8 mouse cellular contexts compared by ENCODE assay signal in the genomic region with DNA sequence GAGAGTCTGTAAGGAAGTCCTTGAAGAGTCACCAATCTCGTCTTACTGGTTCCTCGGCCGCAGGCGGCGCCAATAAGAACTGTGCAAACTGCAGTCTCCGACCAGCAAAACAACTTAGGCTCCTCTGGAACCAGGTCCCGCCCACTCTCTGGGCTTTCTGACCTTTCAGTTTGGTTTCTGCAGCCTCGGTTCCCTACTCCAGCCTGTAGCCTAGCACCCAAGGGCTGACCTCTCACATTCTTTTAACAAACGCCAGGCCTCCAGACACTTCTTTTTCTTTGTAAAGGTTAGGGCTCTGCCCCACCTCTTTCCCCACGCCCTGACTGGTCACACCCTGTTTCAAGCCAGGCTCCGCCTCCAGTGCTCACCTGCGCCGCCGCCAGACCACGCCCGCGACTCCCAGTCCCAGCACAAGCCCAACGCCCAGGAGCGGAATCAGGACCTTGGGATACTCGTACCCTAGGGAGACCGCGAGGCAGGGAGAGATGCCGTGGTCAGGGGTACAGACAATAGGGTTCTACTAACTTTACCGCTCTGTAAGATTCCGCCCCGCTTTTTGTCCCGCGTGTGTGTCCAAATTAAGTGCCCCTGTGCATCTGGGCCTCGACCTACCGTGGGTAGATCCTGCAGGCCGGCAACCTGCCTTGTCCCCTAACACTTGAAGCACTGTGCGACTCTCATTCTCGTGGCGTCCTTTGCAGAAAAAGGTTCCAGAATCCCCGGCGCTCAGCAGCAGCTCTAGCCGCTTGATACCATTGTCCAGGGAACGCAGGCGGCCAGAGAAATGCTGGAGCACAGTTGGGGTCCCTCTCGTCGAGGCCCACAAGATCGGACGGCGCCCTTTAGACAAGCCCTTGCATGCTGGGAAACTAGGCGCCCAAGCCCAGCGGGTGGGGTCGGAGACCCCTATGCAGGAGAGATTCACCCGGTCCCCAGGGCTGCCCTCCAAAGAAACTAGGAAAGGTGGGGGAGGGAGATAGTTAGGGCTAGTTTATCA. TPM values are rescaled to one million over a fixed set of nuclear protein-coding genes. Genes with fewer than 3 reads are reported as not detected.
DNase-seq lines count a peak whose midpoint lies in the region; ATAC-seq and TF ChIP-seq lines count a peak whose summit lies in the region.

A gene (plus strand): TSS at position 438 of the 997 bp plus-strand sequence.

- WGBS in lung, adult 2 months, result 4% methylated on average over 48 of the region's 48 CpGs
- 2% methylated on average over 48 of the region's 48 CpGs for WGBS in neural tube, embryonic 14.5 days

- peak within 1 kb of the TSS; percentile 40 for H3K4me2 ChIP-seq in neural tube, embryonic 14.5 days (ENCODE audit: low read depth, low read length)

- intact Hi-C loops in gastrocnemius, postnatal 14 days (cut with DNase I; ENCODE audit: low total_unique reads), result no loop called here

- TF ChIP-seq CTCF in lung, adult 2 months (IDR thresholded peaks at IDR 0.05; ENCODE audit: insufficient read depth, low read length), result no peak

- H3K9me3 ChIP-seq in neural tube, embryonic 14.5 days (ENCODE audit: control insufficient read depth, low read length), result no peaks in the 10 kb centered on the region

- no peaks in the 10 kb centered on the region for H3K4me1 ChIP-seq in brown adipose tissue, adult 24 weeks (ENCODE audit: control insufficient read depth, insufficient read depth, insufficient read length, low read length)
- H3K4me1 ChIP-seq in lung, adult 2 months (ENCODE audit: control insufficient read depth, insufficient read depth, low read length), result peaks cover 8% of the 10 kb centered on the region
- H3K4me1 ChIP-seq in neural tube, embryonic 14.5 days (ENCODE audit: control insufficient read depth, insufficient read depth, low read length), result peaks cover 16% of the 10 kb centered on the region

- peak; percentile 38; the same call in 1 of the 2 replicates for TF ChIP-seq POLR2A in lung, adult 2 months (IDR thresholded peaks at IDR 0.05; ENCODE audit: borderline replicate concordance, extremely low read depth, low read depth, low read length)

- H3K4me3 ChIP-seq in brown adipose tissue, adult 24 weeks (ENCODE audit: insufficient read depth, low read depth, low read length), result peak within 1 kb of the TSS; percentile 42
- peak within 1 kb of the TSS; percentile 59 for H3K4me3 ChIP-seq in lung, adult 2 months (replicated peaks; ENCODE audit: extremely low read depth, low read depth, low read length)
- H3K4me3 ChIP-seq in neural tube, embryonic 14.5 days (ENCODE audit: low read depth, low read length), result 0 out of 2 replicates have a peak within 1 kb of the TSS, but pooled peaks have one; percentile 1

- DNase-seq in adrenal gland, adult (ENCODE audit: inconsistent age in 2 of 2, low spot score in 1 of 2), result peak; percentile 32 to 59
- no peak for DNase-seq in adrenal gland, adult 18-20 months (ENCODE audit: low spot score in 2 of 2)
- peak; percentile 51 for DNase-seq in gastrocnemius, postnatal 14 days
- peak; percentile 84 for DNase-seq in kidney, adult 11 months
- peak; percentile 78 for DNase-seq in lung, adult 2 months
- DNase-seq in adrenal gland, postnatal 25 days, result no peak

- H3K27ac ChIP-seq in brown adipose tissue, adult 24 weeks (replicated peaks; ENCODE audit: low read depth, low read length), result no peak within 1 kb of the TSS
- no peak within 1 kb of the TSS for H3K27ac ChIP-seq in neural tube, embryonic 14.5 days (ENCODE audit: low read depth, low read length)

- H3K27me3 ChIP-seq in neural tube, embryonic 14.5 days (ENCODE audit: control insufficient read depth, insufficient read depth, low read length), result 0 out of 2 replicates have a peak, but pooled peaks cover 6% of the 10 kb centered on the region

- peak; percentile 30; the same call in 1 of the 2 replicates for ATAC-seq in neural tube, embryonic 14.5 days (ENCODE audit: low read depth)

- no peak within 1 kb of the TSS for H3K9ac ChIP-seq in neural tube, embryonic 14.5 days (replicated peaks; ENCODE audit: low read depth, low read length)

- peaks cover 9% of the 10 kb centered on the region for H3K36me3 ChIP-seq in neural tube, embryonic 14.5 days (ENCODE audit: control insufficient read depth, insufficient read depth, low read length)

RNA-seq across cellular contexts. Expression of the gene that starts here (rescaled TPM):
- not detected for total RNA-seq in adrenal gland, adult 18-20 months (2021)
- polyA plus RNA-seq in brown adipose tissue, adult 24 weeks (2012; ENCODE audit: insufficient read depth, insufficient read length, missing spikeins), result not detected in 2 replicates
- not detected for total RNA-seq in gastrocnemius, postnatal 14 days (2021)
- 3.8 and 90.0 TPM in 2 replicates for polyA plus RNA-seq in lung, adult 2 months (2012; rRNA removed)
- not detected in 2 replicates for polyA plus RNA-seq in neural tube, embryonic 14.5 days (2014; fragmentation: Nextera tagmentation; extraction: Ambion mirVana)
- total RNA-seq in adrenal gland, postnatal 25 days (2021), result not detected in 2 replicates

Comparison
In these comparisons a context has a peak if more than half of its experiments do, and no peak if none do; other contexts are left out.
1. DNase-seq: peak in adrenal gland, adult (2 of 2), kidney, adult 11 months (single experiment) and lung, adult 2 months (single experiment); none in adrenal gland, adult 18-20 months (0 of 2) and adrenal gland, postnatal 25 days (single experiment).
2. Peak in DNase-seq in gastrocnemius, postnatal 14 days; RNA of the gene not detected or under 1 TPM.
3. Peak in ATAC-seq, H3K4me3 ChIP-seq and H3K4me2 ChIP-seq in neural tube, embryonic 14.5 days; RNA of the gene not detected or under 1 TPM.
4. H3K4me3 ChIP-seq: peak in every context shown above with its lines; median percentile 59 in lung, adult 2 months; 42 in brown adipose tissue, adult 24 weeks; 1 in neural tube, embryonic 14.5 days.